Mouse (Mus musculus): Measurements from ENCODE around the gene Cxcr5. TPM values are rescaled to one million over a fixed set of nuclear protein-coding genes. Genes with fewer than 3 reads are reported as not detected.
"Not testable (repeated sequence)": the region's sequence is repeated elsewhere in the genome, so short reads cannot be mapped to it uniquely, and the experiment has no call there.

The Cxcr5 gene
- polyA plus RNA-seq, 1 experiment from 2014 or later = not detected

DNA sequence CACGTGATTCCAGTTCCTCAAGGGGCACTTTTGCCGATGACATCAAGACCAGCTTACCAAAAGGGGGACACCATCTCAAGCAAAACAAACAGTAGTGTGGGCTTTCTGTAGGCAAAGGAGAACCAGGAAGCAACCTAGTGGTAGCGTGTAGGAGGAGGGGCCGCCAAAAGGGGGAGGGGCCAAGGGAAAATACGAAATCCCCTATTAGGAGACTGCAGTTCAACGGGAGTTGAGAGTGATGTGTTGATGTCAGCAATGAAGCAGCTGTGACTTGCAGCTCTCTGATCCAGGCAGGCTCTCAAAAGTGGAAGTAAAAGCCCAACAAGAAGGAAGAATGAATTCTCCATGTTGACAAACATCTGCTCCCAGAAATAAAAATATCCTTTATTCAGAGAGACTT lies 17.7 kb upstream of the Cxcr5 start:
- WGBS = 49% methylated on average over 6 of the region's 6 CpGs
- no peak overlapping the region for H3K9ac ChIP-seq (replicated peaks; ENCODE audit: low read depth, low read length)
- H3K4me2 ChIP-seq (ENCODE audit: low read length) = no peak overlapping the region
- ATAC-seq = no peak
- H3K4me3 ChIP-seq (replicated peaks; ENCODE audit: low read length) = no peak overlapping the region
- peaks cover 3% of the 10 kb centered on the region for H3K9me3 ChIP-seq (ENCODE audit: control insufficient read depth, low read length)
- no peaks in the 10 kb centered on the region for H3K4me1 ChIP-seq (replicated peaks; ENCODE audit: control insufficient read depth, insufficient read depth, low read length)
- H3K27ac ChIP-seq (ENCODE audit: low read length) = no peak overlapping the region
- no peaks in the 10 kb centered on the region for H3K27me3 ChIP-seq (replicated peaks; ENCODE audit: control insufficient read depth, insufficient read depth, low read length)
- no peaks in the 10 kb centered on the region for H3K36me3 ChIP-seq (ENCODE audit: control insufficient read depth, insufficient read depth)

DNA sequence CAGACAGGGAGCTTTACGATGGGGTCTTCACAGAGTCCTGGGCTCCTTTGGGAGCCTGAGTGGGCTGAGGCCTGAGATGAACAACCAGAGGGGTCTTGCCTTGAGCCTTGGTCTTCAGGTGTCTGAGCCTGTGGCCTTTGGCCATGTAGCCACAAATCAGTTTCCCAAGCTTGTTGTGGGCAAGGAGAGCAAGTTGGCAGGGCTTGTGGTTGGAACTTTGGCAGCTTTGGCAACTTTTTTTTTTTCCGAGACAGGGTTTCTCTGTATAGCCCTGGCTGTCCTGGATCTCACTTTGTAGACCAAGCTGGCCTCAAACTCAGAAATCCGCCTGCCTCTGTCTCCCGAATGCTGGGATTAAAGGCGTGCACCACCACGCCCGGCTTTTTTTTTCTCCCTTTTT lies 14.4 kb upstream of the Cxcr5 start:
- WGBS = 88% methylated on average over 7 of the region's 7 CpGs
- ATAC-seq; H3K36me3 ChIP-seq (ENCODE audit: control insufficient read depth, insufficient read depth); H3K27me3 ChIP-seq (replicated peaks; ENCODE audit: control insufficient read depth, insufficient read depth, low read length); H3K9me3 ChIP-seq (ENCODE audit: control insufficient read depth, low read length); H3K4me2 ChIP-seq (ENCODE audit: low read length); H3K4me3 ChIP-seq (replicated peaks; ENCODE audit: low read length); H3K4me1 ChIP-seq (replicated peaks; ENCODE audit: control insufficient read depth, insufficient read depth, low read length); H3K9ac ChIP-seq (replicated peaks; ENCODE audit: low read depth, low read length); H3K27ac ChIP-seq (ENCODE audit: low read length): not testable (repeated sequence)

DNA sequence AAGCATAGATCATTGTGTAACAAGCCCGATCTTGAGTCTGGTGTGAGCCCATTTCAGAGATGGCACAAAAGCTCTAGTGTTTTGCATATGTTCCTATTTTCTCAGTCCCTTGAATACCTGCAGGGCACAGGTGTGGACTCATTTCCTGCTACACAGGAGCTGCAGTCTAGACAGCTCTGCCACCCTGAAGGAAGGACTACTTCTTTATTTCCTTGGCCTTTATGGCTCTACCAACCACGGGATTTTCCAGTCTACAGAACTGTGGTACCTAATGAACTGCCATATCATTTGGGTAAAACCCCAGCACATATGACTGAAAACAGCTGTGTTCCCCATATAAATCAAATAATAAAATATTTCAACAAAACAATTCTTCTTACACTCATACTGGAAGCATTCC lies 13.4 kb upstream of the Cxcr5 start:
- 92% methylated on average over 2 of the region's 2 CpGs for WGBS

DNA sequence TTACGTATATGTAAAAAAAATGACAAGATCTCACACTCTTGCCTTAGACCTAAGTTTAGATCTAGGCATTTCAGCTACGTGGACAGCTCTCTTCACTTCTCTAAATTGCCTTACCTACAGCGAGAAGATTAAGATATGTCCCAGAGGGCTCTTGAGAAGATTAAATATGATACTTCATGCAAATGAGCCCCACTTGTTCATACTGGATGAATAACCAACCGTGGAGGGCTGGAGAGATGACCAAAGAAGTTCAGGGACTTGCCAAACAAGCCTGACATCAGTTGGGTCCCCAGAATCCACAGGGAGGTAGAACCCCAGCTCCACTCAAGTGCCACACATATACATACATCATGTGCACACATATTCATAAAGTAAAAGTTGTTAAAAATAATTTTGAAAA lies 11.6 kb upstream of the Cxcr5 start:
- H3K27me3 ChIP-seq (replicated peaks; ENCODE audit: control insufficient read depth, insufficient read depth, low read length) = no peaks in the 10 kb centered on the region
- no peak overlapping the region for H3K4me2 ChIP-seq (ENCODE audit: low read length)
- H3K9ac ChIP-seq (replicated peaks; ENCODE audit: low read depth, low read length) = no peak overlapping the region
- ATAC-seq = no peak
- WGBS = 81% methylated on average over 4 of the region's 4 CpGs
- H3K9me3 ChIP-seq (ENCODE audit: control insufficient read depth, low read length) = no peaks in the 10 kb centered on the region
- no peak overlapping the region for H3K4me3 ChIP-seq (replicated peaks; ENCODE audit: low read length)
- H3K27ac ChIP-seq (ENCODE audit: low read length) = no peak overlapping the region
- H3K36me3 ChIP-seq (ENCODE audit: control insufficient read depth, insufficient read depth) = no peaks in the 10 kb centered on the region
- no peaks in the 10 kb centered on the region for H3K4me1 ChIP-seq (replicated peaks; ENCODE audit: control insufficient read depth, insufficient read depth, low read length)

More for the DNA sequence above, 13.4 kb upstream of the Cxcr5 start:
- ATAC-seq = no peak
- Histone ChIP-seq H3K4me1 (replicated peaks; ENCODE audit: control insufficient read depth, insufficient read depth, low read length) (no peaks in the 10 kb centered on the region), H3K27ac (ENCODE audit: low read length) (no peak overlapping the region), H3K4me2 (ENCODE audit: low read length) (no peak overlapping the region), H3K4me3 (replicated peaks; ENCODE audit: low read length) (no peak overlapping the region), H3K36me3 (ENCODE audit: control insufficient read depth, insufficient read depth) (no peaks in the 10 kb centered on the region), H3K9me3 (ENCODE audit: control insufficient read depth, low read length) (no peaks in the 10 kb centered on the region), H3K27me3 (replicated peaks; ENCODE audit: control insufficient read depth, insufficient read depth, low read length) (no peaks in the 10 kb centered on the region), H3K9ac (replicated peaks; ENCODE audit: low read depth, low read length) (no peak overlapping the region)

DNA sequence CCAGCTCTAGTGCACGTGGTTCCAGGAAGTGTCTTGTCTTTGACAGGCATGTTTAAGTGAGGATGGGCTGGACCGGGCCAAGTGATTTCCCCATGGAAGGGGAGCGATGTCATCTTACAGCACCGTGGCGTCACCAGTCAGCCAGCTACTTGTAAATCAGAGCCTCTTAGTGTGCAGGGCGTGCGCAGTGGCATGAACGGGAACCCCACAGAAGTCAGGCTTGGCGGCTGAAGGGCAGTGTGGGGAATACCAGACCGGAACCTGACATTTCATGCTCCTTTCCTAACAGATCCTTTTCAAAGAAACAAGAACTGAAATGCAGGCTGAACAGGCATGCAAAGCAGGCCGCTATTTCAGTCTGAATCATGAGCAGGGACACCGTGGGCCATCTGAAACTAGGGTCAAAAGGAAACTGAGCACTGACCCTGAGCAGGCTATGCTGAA lies 9.3 kb upstream of the Cxcr5 start:
- ATAC-seq = no peak
- H3K27me3 ChIP-seq (replicated peaks; ENCODE audit: control insufficient read depth, insufficient read depth, low read length) = no peaks in the 10 kb centered on the region
- H3K36me3 ChIP-seq (ENCODE audit: control insufficient read depth, insufficient read depth) = no peaks in the 10 kb centered on the region
- no peak overlapping the region for H3K9ac ChIP-seq (replicated peaks; ENCODE audit: low read depth, low read length)
- H3K4me2 ChIP-seq (ENCODE audit: low read length) = no peak overlapping the region
- H3K9me3 ChIP-seq (ENCODE audit: control insufficient read depth, low read length) = no peaks in the 10 kb centered on the region
- WGBS = 88% methylated on average over 12 of the region's 12 CpGs
- H3K27ac ChIP-seq (ENCODE audit: low read length) = no peak overlapping the region
- no peak overlapping the region for H3K4me3 ChIP-seq (replicated peaks; ENCODE audit: low read length)
- H3K4me1 ChIP-seq (replicated peaks; ENCODE audit: control insufficient read depth, insufficient read depth, low read length) = no peaks in the 10 kb centered on the region

DNA sequence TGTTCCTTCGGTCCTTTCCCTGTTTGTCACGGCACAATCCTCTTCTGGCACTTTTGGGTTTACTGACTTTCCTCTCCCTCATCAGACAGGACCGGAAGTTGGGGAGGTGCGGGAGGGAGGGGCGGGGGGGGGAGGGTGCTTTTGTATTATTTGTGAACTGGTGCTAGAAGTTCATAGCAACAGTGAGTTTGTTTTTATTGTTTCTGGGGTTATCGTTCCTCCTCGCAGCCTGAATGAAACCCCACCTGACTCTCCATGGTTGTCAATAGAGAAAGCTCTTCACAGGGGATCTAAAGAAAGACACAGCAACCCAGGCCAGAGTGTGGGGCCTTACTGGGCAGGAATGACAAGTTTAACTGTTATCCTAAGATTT lies 6.4 kb upstream of the Cxcr5 start:
- H3K9me3 ChIP-seq (ENCODE audit: control insufficient read depth, low read length) = no peaks in the 10 kb centered on the region

DNA sequence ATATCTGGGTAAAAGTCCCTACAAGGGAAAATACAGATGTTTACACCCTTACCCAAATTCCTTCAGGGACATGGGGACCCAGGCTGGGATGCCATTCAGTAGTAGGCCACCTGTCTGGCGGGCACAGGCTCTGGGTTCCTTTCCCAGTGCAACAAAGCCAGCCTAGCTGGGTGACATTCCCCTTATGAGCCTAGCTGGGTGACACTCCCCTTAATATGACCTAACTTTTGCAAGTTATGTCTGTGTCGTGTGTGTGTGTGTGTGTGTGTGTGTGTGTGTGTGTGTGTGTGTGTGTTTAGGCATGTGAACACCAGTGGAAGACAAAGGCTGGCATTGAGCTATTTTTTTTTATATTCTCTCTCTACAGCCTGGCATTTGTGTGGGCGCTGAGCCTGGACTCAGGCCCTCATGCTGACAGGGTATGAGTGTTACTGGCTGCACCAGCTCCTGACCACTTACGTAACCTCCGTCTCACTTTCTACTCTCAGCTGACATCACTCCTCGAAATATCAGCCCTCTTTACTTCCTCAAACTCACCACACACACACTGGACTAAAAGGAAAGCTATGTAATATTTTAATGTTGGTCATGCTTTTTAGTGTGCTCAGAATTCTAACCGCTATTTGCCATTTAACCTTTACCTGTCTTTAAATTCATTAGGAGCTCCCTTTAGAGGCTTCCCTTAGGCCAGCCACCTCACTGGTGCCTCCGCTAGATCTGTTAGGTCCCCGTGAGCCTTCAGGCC lies 5.8 kb upstream of the Cxcr5 start:
- Histone ChIP-seq H3K9ac (replicated peaks; ENCODE audit: low read depth, low read length) (no peak overlapping the region), H3K4me3 (replicated peaks; ENCODE audit: low read length) (no peak overlapping the region), H3K4me1 (replicated peaks; ENCODE audit: control insufficient read depth, insufficient read depth, low read length) (0 out of 2 replicates have a peak, but pooled peaks cover 2% of the 10 kb centered on the region), H3K4me2 (ENCODE audit: low read length) (no peak overlapping the region), H3K27me3 (replicated peaks; ENCODE audit: control insufficient read depth, insufficient read depth, low read length) (no peaks in the 10 kb centered on the region), H3K27ac (ENCODE audit: low read length) (no peak overlapping the region), H3K36me3 (ENCODE audit: control insufficient read depth, insufficient read depth) (no peaks in the 10 kb centered on the region), H3K9me3 (ENCODE audit: control insufficient read depth, low read length) (no peaks in the 10 kb centered on the region)
- ATAC-seq = no peak
- 79% methylated on average over 9 of the region's 9 CpGs for WGBS

More for the DNA sequence above, 6.4 kb upstream of the Cxcr5 start:
- H3K4me1 ChIP-seq (replicated peaks; ENCODE audit: control insufficient read depth, insufficient read depth, low read length) = 0 out of 2 replicates have a peak, but pooled peaks cover 2% of the 10 kb centered on the region
- H3K4me2 ChIP-seq (ENCODE audit: low read length) = no peak overlapping the region
- 29% methylated on average over 7 of the region's 7 CpGs for WGBS
- no peak overlapping the region for H3K9ac ChIP-seq (replicated peaks; ENCODE audit: low read depth, low read length)
- no peak overlapping the region for H3K4me3 ChIP-seq (replicated peaks; ENCODE audit: low read length)
- H3K36me3 ChIP-seq (ENCODE audit: control insufficient read depth, insufficient read depth) = no peaks in the 10 kb centered on the region
- ATAC-seq = no peak
- no peak overlapping the region for H3K27ac ChIP-seq (ENCODE audit: low read length)
- no peaks in the 10 kb centered on the region for H3K27me3 ChIP-seq (replicated peaks; ENCODE audit: control insufficient read depth, insufficient read depth, low read length)

DNA sequence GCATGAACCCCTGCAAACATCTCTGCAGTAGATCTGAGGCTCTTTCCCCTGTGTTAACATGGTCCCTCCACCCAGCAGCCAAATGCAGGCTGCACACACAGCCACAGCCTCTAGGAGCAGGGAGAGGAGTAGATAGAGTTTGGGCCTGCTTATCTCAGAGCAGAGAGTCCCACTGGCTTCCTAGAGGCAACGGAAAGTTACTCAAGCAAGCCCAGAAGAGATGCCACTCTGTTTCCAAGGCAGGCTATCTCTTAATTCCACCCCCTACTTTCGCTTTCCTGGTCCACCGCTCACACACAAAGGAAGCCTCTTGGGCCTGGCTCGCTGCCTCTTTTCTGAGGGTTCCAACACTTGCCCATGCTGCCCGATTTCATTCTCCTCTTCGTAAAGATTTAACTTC lies 3.7 kb upstream of the Cxcr5 start:
- no peak for ATAC-seq
- 10% methylated on average over 6 of the region's 6 CpGs for WGBS

DNA sequence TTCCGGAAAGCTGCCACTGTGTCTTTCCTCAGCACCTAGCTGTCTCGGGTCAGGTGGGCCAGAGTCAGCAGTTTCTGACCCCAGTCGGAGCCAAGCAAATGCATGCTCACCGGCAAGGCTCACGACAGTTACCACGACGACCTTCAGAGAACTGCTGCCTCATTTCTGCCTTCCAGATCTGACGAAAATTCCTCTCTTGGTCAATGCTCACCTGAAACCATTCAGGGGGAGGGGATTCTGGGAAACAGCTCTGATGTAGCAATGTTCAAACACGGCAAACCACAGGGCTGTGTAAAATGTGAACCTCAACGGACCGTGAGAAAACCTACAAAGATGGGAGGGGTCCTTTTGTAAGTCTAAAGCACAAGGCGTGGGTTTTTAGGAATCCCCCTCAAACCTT lies 1.3 kb upstream of the Cxcr5 start:
- no peak overlapping the region for H3K4me2 ChIP-seq (ENCODE audit: low read length)
- H3K4me1 ChIP-seq (replicated peaks; ENCODE audit: control insufficient read depth, insufficient read depth, low read length) = 0 out of 2 replicates have a peak, but pooled peaks cover 2% of the 10 kb centered on the region
- 54% methylated on average over 12 of the region's 12 CpGs for WGBS
- H3K27me3 ChIP-seq (replicated peaks; ENCODE audit: control insufficient read depth, insufficient read depth, low read length) = no peaks in the 10 kb centered on the region
- H3K4me3 ChIP-seq (replicated peaks; ENCODE audit: low read length) = no peak overlapping the region
- H3K27ac ChIP-seq (ENCODE audit: low read length) = no peak overlapping the region
- no peaks in the 10 kb centered on the region for H3K9me3 ChIP-seq (ENCODE audit: control insufficient read depth, low read length)
- no peak for ATAC-seq
- no peak overlapping the region for H3K9ac ChIP-seq (replicated peaks; ENCODE audit: low read depth, low read length)
- H3K36me3 ChIP-seq (ENCODE audit: control insufficient read depth, insufficient read depth) = no peaks in the 10 kb centered on the region

More for the DNA sequence above, 3.7 kb upstream of the Cxcr5 start:
- H3K9ac ChIP-seq (replicated peaks; ENCODE audit: low read depth, low read length) = no peak overlapping the region
- 0 out of 2 replicates have a peak, but pooled peaks cover 2% of the 10 kb centered on the region for H3K4me1 ChIP-seq (replicated peaks; ENCODE audit: control insufficient read depth, insufficient read depth, low read length)
- no peaks in the 10 kb centered on the region for H3K36me3 ChIP-seq (ENCODE audit: control insufficient read depth, insufficient read depth)
- H3K4me3 ChIP-seq (replicated peaks; ENCODE audit: low read length) = no peak overlapping the region
- H3K27me3 ChIP-seq (replicated peaks; ENCODE audit: control insufficient read depth, insufficient read depth, low read length) = no peaks in the 10 kb centered on the region
- no peak overlapping the region for H3K4me2 ChIP-seq (ENCODE audit: low read length)
- no peak overlapping the region for H3K27ac ChIP-seq (ENCODE audit: low read length)
- no peaks in the 10 kb centered on the region for H3K9me3 ChIP-seq (ENCODE audit: control insufficient read depth, low read length)

DNA sequence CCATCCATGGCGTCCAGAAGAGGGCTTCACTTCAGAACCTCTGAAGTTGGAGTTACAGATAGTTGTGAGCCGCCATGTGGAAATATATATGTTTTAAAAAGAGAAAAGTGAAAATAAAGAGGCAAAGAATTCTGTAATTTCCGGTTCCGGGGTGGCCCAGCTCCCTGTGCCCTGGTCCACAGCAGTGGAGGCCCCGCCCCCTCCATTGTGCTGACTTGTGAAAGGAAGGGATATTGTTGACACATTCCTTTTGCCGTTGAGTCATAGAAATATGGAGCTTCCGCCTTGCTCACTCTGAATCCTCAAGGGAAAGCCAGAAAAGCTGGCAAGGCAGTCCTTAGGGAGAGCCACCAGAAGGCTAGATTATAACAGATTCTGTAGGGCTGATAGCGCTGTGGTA lies 9.5 kb downstream of the Cxcr5 start:
- Histone ChIP-seq H3K36me3 (ENCODE audit: control insufficient read depth, insufficient read depth) (no peaks in the 10 kb centered on the region), H3K9me3 (ENCODE audit: control insufficient read depth, low read length) (no peaks in the 10 kb centered on the region), H3K4me3 (replicated peaks; ENCODE audit: low read length) (no peak overlapping the region), H3K27ac (ENCODE audit: low read length) (no peak overlapping the region), H3K4me2 (ENCODE audit: low read length) (no peak overlapping the region), H3K9ac (replicated peaks; ENCODE audit: low read depth, low read length) (no peak overlapping the region), H3K27me3 (replicated peaks; ENCODE audit: control insufficient read depth, insufficient read depth, low read length) (no peaks in the 10 kb centered on the region), H3K4me1 (replicated peaks; ENCODE audit: control insufficient read depth, insufficient read depth, low read length) (no peaks in the 10 kb centered on the region)
- no peak for ATAC-seq
- WGBS = 81% methylated on average over 8 of the region's 8 CpGs

Measured in forebrain, embryonic 16.5 days (tissue).